Mouse (Mus musculus) heart, embryonic 11.5 days (tissue): ENCODE measurements around the gene Itpka. TPM values are rescaled to one million over a fixed set of nuclear protein-coding genes. Genes with fewer than 3 reads are reported as not detected.

Experiments used
- ATAC-seq: fragments of 200-750 bp; cut with Nextera tagmentation; replicated peaks from 2 replicates; pipeline ENCODE4 v1.8.0; 2017; ENCODE audit warnings: moderate library complexity; ENCODE audit not compliant: insufficient number of reproducible peaks, low FRiP score, low TSS enrichment
- H3K27ac ChIP-seq: fragments of 300-500 bp; sonication (generic); 2 replicates; pipeline ENCODE4 v1.5.1; 2014; ENCODE audit warnings: mild to moderate bottlenecking, low read depth, low read length
- H3K27me3 ChIP-seq: fragments of 300-500 bp; sonication (generic); 2 replicates; pipeline ENCODE4 v1.6.1; 2014; ENCODE audit warnings: mild to moderate bottlenecking, low read length, mixed read lengths; ENCODE audit not compliant: control insufficient read depth, insufficient read depth
- H3K36me3 ChIP-seq: fragments of 300-500 bp; sonication (generic); 2 replicates; pipeline ENCODE4 v1.6.1; 2014; ENCODE audit warnings: mild to moderate bottlenecking, low read length, moderate library complexity, mixed read lengths; ENCODE audit not compliant: control insufficient read depth, insufficient read depth
- H3K4me1 ChIP-seq: fragments of 300-500 bp; sonication (generic); 2 replicates; pipeline ENCODE4 v1.6.1; 2014; ENCODE audit warnings: low read length; ENCODE audit not compliant: control insufficient read depth, insufficient read depth
- H3K4me2 ChIP-seq: fragments of 300-500 bp; sonication (generic); 2 replicates; pipeline ENCODE4 v1.6.1; 2014; ENCODE audit warnings: mild to moderate bottlenecking, moderate library complexity
- H3K4me3 ChIP-seq: fragments of 300-500 bp; sonication (generic); 2 replicates; pipeline ENCODE4 v1.5.1; 2014; ENCODE audit warnings: low read depth, low read length
- H3K9ac ChIP-seq: fragments of 300-500 bp; sonication (generic); 2 replicates; pipeline ENCODE4 v1.6.1; 2014; ENCODE audit warnings: mild to moderate bottlenecking, low read depth, low read length, moderate library complexity
- H3K9me3 ChIP-seq: fragments of 300-500 bp; sonication (generic); replicated peaks from 2 replicates; pipeline ENCODE4 v1.6.1; 2016; ENCODE audit warnings: low read length; ENCODE audit not compliant: control insufficient read depth
- WGBS: fragments of 180-500 bp; shearing (Covaris S2); extraction: QIAGEN DNeasy Blood & Tissue Kit; methylation state at CpG from one replicate; pipeline ENCODE4 v1.1.7; 2014; ENCODE audit not compliant: insufficient replicate concordance; 5-methylcytosine and 5-hydroxymethylcytosine counted together
- polyA plus RNA-seq: library from polyadenylated mRNA; unstranded; fragments of >200 nt; fragmentation: Nextera tagmentation; extraction: Ambion mirVana; gene quantifications from 2 replicates; pipeline ENCODE4 v1.2.1, GENCODE M21; 2014

Gene Itpka
- polyA plus RNA-seq, 1 experiment from 2014 or later = 2.2 TPM

GRCm38 (mm10) chr2:119721070-119721469 lies 21.1 kb upstream of the Itpka start:
- H3K27ac ChIP-seq = no peak overlapping the region

GRCm38 (mm10) chr2:119727762-119728416 lies 14.2 kb upstream of the Itpka start:
- 76% methylated on average over 3 of the region's 3 CpGs for WGBS
- no peaks in the 10 kb centered on the region for H3K27me3 ChIP-seq
- no peak overlapping the region for H3K4me3 ChIP-seq
- H3K9me3 ChIP-seq = no peaks in the 10 kb centered on the region
- peaks cover 35% of the 10 kb centered on the region for H3K36me3 ChIP-seq
- H3K27ac ChIP-seq = no peak overlapping the region
- H3K9ac ChIP-seq = no peak overlapping the region
- no peak overlapping the region for H3K4me2 ChIP-seq
- H3K4me1 ChIP-seq = no peaks in the 10 kb centered on the region
- no peak for ATAC-seq

More at GRCm38 (mm10) chr2:119721070-119721469, 21.1 kb upstream of the Itpka start:
- Histone ChIP-seq H3K4me2 (no peak overlapping the region), H3K4me3 (no peak overlapping the region), H3K4me1 (no peaks in the 10 kb centered on the region), H3K9me3 (no peaks in the 10 kb centered on the region), H3K36me3 (peaks cover 28% of the 10 kb centered on the region), H3K27me3 (no peaks in the 10 kb centered on the region), H3K9ac (no peak overlapping the region)
- WGBS = 94% methylated on average over 8 of the region's 8 CpGs
- no peak for ATAC-seq

DNA sequence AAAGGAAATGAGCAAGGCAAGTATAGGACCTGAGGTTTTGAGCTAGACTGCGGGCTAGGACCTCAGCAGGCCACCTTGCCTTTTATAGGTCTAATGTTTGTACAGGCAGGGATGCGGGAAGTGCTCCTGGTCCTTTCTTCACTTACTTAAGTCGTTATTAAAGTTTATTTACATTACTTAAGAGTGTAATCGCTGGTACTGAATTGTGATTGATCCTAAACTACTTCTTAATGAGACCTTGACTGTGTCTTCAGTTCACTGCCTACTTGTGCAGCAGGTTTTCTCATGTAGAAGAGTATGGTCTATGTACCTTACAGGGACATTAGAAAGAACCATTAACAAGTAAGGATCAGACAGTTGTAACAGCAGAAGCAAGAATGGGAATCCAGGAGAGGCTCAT lies 11.4 kb upstream of the Itpka start:
- H3K4me1 ChIP-seq = no peaks in the 10 kb centered on the region
- H3K9ac ChIP-seq = no peak overlapping the region
- peaks cover 42% of the 10 kb centered on the region for H3K36me3 ChIP-seq
- H3K9me3 ChIP-seq = no peaks in the 10 kb centered on the region
- ATAC-seq = no peak
- no peak overlapping the region for H3K4me2 ChIP-seq
- H3K4me3 ChIP-seq = no peak overlapping the region
- H3K27ac ChIP-seq = no peak overlapping the region
- H3K27me3 ChIP-seq = no peaks in the 10 kb centered on the region
- 86% methylated on average over 4 of the region's 4 CpGs for WGBS

- peaks cover 12% of the 10 kb centered on the region for H3K27me3 ChIP-seq
- H3K9me3 ChIP-seq = no peaks in the 10 kb centered on the region
- H3K4me2 ChIP-seq = peak overlapping the region; percentile 23; the same call in 1 of the 2 replicates
- ATAC-seq = no peak
- WGBS = 24% methylated on average over 12 of the region's 12 CpGs
- H3K4me3 ChIP-seq = no peak overlapping the region
- H3K36me3 ChIP-seq = peaks cover 20% of the 10 kb centered on the region
- H3K4me1 ChIP-seq = peaks cover 5% of the 10 kb centered on the region
- no peak overlapping the region for H3K27ac ChIP-seq
- H3K9ac ChIP-seq = no peak overlapping the region
Observed at GRCm38 (mm10) chr2:119737124-119737523, 5.0 kb upstream of the Itpka start.

- Histone ChIP-seq H3K9ac (no peak overlapping the region), H3K4me3 (no peak overlapping the region), H3K4me1 (peaks cover 33% of the 10 kb centered on the region), H3K27ac (no peak overlapping the region), H3K4me2 (peak overlapping the region; percentile 100), H3K9me3 (no peaks in the 10 kb centered on the region), H3K36me3 (peaks cover 3% of the 10 kb centered on the region; the same call in 1 of the 2 replicates), H3K27me3 (peaks cover 31% of the 10 kb centered on the region)
- 16% methylated on average over 2 of the region's 2 CpGs for WGBS
- ATAC-seq = no peak
Observed at GRCm38 (mm10) chr2:119740567-119740966, 1.6 kb upstream of the Itpka start.

DNA sequence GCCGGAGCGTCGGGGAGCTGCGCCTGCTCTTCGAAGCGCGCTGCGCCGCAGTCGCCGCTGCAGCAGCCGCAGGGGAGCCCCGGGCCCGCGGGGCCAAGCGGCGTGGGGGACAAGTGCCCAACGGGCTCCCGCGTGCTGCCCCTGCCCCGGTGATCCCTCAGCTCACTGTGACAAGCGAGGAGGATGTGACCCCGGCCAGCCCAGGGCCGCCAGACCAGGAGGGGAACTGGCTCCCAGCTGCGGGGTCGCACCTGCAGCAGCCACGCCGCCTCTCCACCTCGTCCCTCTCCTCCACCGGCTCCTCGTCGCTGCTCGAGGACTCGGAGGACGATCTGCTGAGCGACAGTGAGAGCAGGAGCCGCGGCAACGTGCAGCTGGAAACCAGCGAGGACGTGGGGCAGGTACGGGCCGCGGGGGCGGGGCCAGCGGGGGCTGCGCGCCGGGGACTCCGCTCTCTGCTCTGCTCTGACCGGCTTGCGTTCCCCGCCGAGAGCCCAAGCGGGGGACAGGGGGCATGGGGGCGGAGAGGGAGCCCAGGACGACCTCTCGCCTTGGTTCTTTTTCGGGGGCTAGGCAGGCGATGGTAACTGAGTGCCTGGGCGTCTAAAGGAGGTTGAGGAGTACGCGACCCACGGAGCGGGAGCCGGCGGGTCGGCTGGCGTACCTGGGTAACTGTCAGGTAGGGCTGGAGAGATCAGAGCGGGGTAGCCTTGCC lies 481 bp downstream of the Itpka start:
- Histone ChIP-seq H3K4me1 (peaks cover 33% of the 10 kb centered on the region), H3K27me3 (peaks cover 25% of the 10 kb centered on the region), H3K9me3 (no peaks in the 10 kb centered on the region), H3K4me2 (peak overlapping the region; percentile 100), H3K9ac (peak overlapping the region; percentile 82), H3K27ac (no peak overlapping the region), H3K36me3 (no peaks in the 10 kb centered on the region), H3K4me3 (peak overlapping the region; percentile 79)
- WGBS = under 1% methylated on average over 57 of the region's 70 CpGs
- peak; percentile 27; the same call in 1 of the 2 replicates for ATAC-seq

- no peaks in the 10 kb centered on the region for H3K36me3 ChIP-seq
- H3K9ac ChIP-seq = no peak overlapping the region; the same call in none of the 2 replicates
- peaks cover 33% of the 10 kb centered on the region for H3K4me1 ChIP-seq
- no peak for ATAC-seq
- H3K9me3 ChIP-seq = no peaks in the 10 kb centered on the region
- peak overlapping the region; percentile 100 for H3K4me2 ChIP-seq
- 9% methylated on average over 23 of the region's 31 CpGs for WGBS
- peak overlapping the region; percentile 79 for H3K4me3 ChIP-seq
- H3K27ac ChIP-seq = no peak overlapping the region
- peaks cover 27% of the 10 kb centered on the region for H3K27me3 ChIP-seq
Observed at GRCm38 (mm10) chr2:119743176-119743807, 1.2 kb downstream of the Itpka start.

DNA sequence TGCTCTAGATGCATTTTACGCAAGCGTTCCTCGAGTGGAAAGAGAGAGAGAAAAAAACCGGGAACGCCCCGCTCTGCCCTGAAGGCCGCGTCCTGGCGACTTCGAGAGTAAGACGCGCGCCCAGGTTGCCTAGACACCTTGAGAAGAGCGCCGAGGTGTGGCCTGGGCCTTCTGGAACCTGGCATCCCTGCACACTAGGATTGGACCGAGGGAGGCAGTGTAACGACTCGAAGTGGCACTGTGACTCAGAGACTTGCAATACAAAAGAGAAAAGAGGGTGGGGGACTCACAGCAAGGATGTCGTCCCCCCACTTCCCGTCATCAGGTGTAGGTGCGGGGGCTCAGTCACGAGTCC lies 1.6 kb downstream of the Itpka start:
- peak overlapping the region; percentile 61; the same call in 1 of the 2 replicates for H3K9ac ChIP-seq
- 5% methylated on average over 22 of the region's 22 CpGs for WGBS
- H3K4me1 ChIP-seq = peaks cover 33% of the 10 kb centered on the region
- H3K27ac ChIP-seq = no peak overlapping the region
- no peak for ATAC-seq
- peaks cover 28% of the 10 kb centered on the region for H3K27me3 ChIP-seq
- H3K9me3 ChIP-seq = no peaks in the 10 kb centered on the region
- peak overlapping the region; percentile 38 for H3K4me3 ChIP-seq
- H3K36me3 ChIP-seq = no peaks in the 10 kb centered on the region
- peak overlapping the region; percentile 100 for H3K4me2 ChIP-seq
